Mouse (Mus musculus) lung, postnatal 4 days (tissue): ENCODE results near the gene 4931417E11Rik.
A peak's percentile ranks its signal among the peaks of the same experiment; 100 is the strongest.

Source experiments
- DNase-seq, 2 experiments: peaks; one replicate each; pipeline ENCODE4 v3.0.0; 2021

Gene 4931417E11Rik

DNA sequence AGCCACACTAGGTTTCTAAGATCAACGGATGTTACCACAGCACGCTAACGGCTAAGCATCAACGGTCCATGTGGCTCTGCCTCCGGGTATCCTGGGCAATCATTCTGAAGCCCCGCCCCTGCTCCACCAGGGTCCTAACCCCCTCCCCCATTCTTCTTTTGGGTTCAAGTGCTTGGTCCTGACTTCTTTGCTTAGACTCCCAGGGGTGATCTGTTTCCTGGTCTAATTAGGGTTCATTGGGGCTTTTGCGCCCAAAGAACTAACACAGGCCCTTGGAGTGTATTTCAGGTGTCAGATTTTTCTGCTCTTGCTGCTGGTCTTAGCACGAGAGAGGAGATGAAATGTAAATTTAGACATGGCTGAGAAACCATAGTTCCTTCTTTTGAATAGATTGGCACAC, at the start of gene 4931417E11Rik:
TSS of gene 4931417E11Rik (minus strand) at position 101 of the 400 bp plus-strand sequence.
- no peak for DNase-seq

DNA sequence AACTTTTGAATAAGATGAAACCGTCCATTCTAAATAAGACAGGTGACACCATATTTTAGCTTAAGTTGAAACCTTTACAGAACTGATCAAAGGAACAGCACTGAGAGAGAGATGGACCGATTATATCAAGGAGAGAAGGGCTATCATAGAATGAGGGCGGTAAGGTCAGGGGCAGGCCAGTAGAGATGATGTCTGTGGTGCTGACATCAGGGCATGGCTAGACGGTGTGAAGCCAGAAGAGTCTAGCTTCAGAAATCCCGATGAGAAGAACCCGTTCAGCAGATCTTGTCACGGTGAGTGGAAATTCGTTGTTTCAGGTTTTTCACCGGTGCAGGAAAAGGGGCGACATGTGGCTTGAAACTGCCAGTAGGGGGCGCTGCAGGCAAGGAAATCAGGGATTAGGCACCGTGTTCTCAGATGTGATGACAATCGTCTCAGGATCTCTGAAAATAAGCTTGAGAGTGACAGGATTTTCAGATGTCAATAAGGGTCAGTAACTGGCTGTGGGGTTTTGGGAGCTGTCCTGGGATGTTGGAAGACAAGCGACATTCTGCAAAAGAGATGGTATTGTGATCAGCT, 48.4 kb upstream of the 4931417E11Rik start:
- DNase-seq = peak; percentile 28 to 41

GRCm38 (mm10) chr6:73512907-73513306, 43.4 kb upstream of the 4931417E11Rik start:
- no peak for DNase-seq

DNA sequence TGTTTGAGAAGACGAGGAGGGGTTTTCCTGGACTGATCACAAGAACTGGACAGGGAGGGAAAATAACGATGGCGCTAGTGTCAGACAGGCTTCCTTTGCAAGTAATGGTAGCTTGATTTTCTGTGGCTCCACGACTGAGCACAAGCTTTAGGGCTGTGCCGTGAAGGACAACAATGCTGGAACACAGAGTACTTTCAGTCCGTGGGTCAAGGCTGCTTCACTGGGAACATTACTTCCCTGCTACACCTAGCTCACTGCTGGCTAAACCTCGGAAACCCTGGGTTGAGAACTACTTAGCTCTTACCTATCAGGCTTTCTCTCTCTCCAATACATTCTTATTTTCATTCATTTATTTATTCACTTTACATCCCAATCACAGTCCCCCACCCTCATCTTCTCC, 30.2 kb upstream of the 4931417E11Rik start:
- no peak for DNase-seq

GRCm38 (mm10) chr6:73497321-73497720, 27.9 kb upstream of the 4931417E11Rik start:
- DNase-seq = no peak

- no peak for DNase-seq
Measured at GRCm38 (mm10) chr6:73490524-73490923, 21.1 kb upstream of the 4931417E11Rik start.

DNA sequence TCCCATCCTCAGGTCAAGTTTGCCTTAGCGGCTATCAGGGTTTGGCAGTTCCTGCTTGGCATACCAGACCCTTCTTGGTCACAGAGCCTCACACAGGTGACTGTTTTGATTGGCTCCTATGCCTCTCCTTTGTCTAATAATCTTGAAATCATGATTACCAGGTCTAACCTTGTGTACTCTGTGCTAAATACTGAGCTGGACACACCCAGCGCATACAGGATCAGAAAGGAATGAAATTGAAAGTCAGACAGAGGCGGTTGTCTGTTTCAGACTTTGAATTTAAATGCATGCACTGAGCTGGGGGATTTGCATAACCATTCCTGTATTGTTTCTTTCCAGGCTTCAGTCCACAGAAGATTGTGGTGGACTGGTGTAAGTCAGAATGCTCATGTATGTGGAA, 16.1 kb upstream of the 4931417E11Rik start:
- DNase-seq = no peak

DNA sequence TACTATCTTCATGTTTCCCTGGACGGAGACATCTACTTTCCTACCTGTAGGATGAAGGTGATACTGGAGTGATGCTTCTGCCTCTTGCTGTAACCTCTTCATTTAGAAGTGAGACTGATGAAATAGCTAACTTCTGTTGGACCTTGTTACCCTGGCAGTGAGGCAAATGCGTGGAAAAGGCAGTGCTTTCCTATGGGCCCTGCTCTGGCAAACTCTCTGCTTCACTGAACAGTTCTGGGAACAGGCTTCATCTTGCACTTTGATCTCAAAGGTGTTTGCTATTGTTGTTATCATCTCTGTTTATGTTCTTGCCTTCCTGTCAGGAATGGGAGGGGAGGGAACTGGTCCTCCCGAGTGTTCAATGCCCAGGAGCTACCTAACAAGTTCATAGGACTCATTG, 3.4 kb downstream of the 4931417E11Rik start:
- DNase-seq = no peak

GRCm38 (mm10) chr6:73462543-73462942, 6.9 kb downstream of the 4931417E11Rik start:
- DNase-seq = no peak

- no peak for DNase-seq
Measured at GRCm38 (mm10) chr6:73433912-73434311, 35.6 kb downstream of the 4931417E11Rik start.

DNA sequence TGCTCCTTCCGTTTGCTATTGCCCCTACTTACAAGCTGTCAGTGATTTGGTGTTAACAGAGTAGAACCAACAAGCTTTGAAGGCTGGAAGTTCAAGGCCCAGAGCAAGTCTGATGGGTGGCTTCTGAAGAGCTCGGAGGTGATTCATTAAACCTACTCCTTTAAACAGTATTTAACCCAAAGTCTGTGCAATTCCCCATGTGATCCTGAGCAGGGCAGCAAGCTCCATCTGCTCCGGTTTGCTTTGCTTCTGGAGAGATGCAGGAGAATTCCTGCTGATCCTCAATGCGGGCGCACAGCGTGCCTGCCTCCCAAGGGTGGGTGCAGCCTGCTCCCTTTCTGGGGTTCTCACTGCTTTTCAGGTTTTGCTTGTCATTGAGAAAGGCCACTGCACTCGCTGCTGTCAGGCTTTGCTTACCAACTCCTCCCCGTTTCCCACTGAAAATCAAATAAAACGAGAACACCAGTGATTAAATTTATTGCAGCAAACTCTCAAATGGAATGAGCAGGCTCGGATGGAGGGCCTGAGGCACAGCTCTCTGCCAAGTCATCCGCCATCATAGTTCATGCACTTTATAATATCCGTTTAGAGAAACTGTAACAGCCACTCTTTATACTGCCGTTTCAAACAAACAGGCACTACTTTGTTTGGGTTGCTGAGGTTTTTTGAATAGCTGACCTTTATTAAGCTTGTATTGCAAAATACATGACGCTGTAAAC, 40.7 kb downstream of the 4931417E11Rik start:
- peak in 1 of 2 experiments; percentile 5 for DNase-seq

DNA sequence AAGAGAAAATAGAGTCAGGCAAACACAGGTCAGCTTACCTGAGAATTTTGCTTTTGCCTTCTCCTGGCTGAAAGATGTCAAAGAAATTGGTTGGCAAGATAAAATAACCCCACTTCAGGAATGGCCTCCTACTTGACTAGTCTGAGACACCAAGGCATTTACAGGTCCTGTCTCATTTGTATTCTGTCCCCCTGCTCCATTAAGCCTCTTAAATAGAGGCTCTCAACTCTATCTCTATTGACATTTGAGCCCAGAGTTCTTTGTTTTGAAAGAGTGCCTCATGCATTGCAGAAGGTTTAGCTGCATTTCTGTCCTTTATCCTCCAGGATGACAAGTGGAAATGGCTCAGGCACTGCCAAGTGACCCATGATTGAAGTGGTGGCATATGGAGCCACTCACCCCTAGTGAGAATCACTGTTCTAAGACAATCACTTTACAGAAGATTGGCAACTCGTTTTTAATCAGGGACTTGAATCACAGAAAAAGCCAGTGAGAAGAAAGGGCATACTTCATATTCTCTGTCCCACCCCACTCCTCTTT, 42.1 kb downstream of the 4931417E11Rik start:
- DNase-seq = no peak
